Mouse (Mus musculus): ENCODE results near the gene Krt18.
"Not testable (repeated sequence)": the region's sequence is repeated elsewhere in the genome, so short reads cannot be mapped to it uniquely, and the experiment has no call there.

Gene Krt18

GRCm38 (mm10) chr15:102028040-102028439 is at the start of gene Krt18:
TSS of gene Krt18 (plus strand) at chr15:102028180.
- DNase-seq: peak; percentile 61 to 72

- DNase-seq: peak; percentile 55 to 78
Measured at GRCm38 (mm10) chr15:101980849-101981248, 47.1 kb upstream of the Krt18 start.

- DNase-seq: no peak
Measured at GRCm38 (mm10) chr15:101983315-101983948, 44.5 kb upstream of the Krt18 start.

GRCm38 (mm10) chr15:101983949-101984601 is 43.9 kb upstream of the Krt18 start:
- peak; percentile 92 to 94 for DNase-seq

- no peak for DNase-seq
Measured at GRCm38 (mm10) chr15:101984746-101985145, 43.2 kb upstream of the Krt18 start.

GRCm38 (mm10) chr15:101988119-101988518 is 39.9 kb upstream of the Krt18 start:
- DNase-seq: peak; percentile 90 to 91

GRCm38 (mm10) chr15:101988714-101989113 is 39.3 kb upstream of the Krt18 start:
- DNase-seq: no peak

- DNase-seq: no peak
Measured at GRCm38 (mm10) chr15:101990946-101991345, 37.0 kb upstream of the Krt18 start.

GRCm38 (mm10) chr15:101994365-101994764 is 33.6 kb upstream of the Krt18 start:
- DNase-seq: no peak

GRCm38 (mm10) chr15:101995484-101996236 is 32.3 kb upstream of the Krt18 start:
- DNase-seq: no peak

- DNase-seq: not testable (repeated sequence)
Measured at GRCm38 (mm10) chr15:101996450-101997078, 31.4 kb upstream of the Krt18 start.

GRCm38 (mm10) chr15:101999156-101999555 is 28.8 kb upstream of the Krt18 start:
- no peak for DNase-seq

GRCm38 (mm10) chr15:101999676-102000335 is 28.2 kb upstream of the Krt18 start:
- no peak for DNase-seq

- peak; percentile 74 to 88 for DNase-seq
Measured at GRCm38 (mm10) chr15:102002646-102003488, 25.1 kb upstream of the Krt18 start.

GRCm38 (mm10) chr15:102003516-102003915 is 24.5 kb upstream of the Krt18 start:
- no peak for DNase-seq

GRCm38 (mm10) chr15:102004189-102004588 is 23.8 kb upstream of the Krt18 start, which contains the start of gene Krt8:
TSS of gene Krt8 (minus strand) at chr15:102004482.
- DNase-seq: peak; percentile 65 to 79

- no peak for DNase-seq
Measured at GRCm38 (mm10) chr15:102005290-102005689, 22.7 kb upstream of the Krt18 start.

GRCm38 (mm10) chr15:102006317-102006716 is 21.7 kb upstream of the Krt18 start:
- DNase-seq: peak in 1 of 2 experiments; percentile 25

GRCm38 (mm10) chr15:102007097-102008069 is 20.6 kb upstream of the Krt18 start:
- no peak for DNase-seq

GRCm38 (mm10) chr15:102010569-102011245 is 17.3 kb upstream of the Krt18 start:
- DNase-seq: no peak

Data from kidney, postnatal 4 days (tissue).